Mouse (Mus musculus) ES-Bruce4 (cell line): ENCODE results near the gene Tmem268.

Experiments
- CTCF ChIP-seq: IDR thresholded peaks from one replicate; pipeline ENCODE4 v1.8.1; 2011; ENCODE audit warnings: low read depth, low read length
- EP300 ChIP-seq: IDR thresholded peaks from 2 replicates; pipeline ENCODE4 v1.6.1; 2011; ENCODE audit warnings: low read depth, low read length; ENCODE audit not compliant: insufficient read depth
- POLR2A ChIP-seq: IDR thresholded peaks from one replicate; pipeline ENCODE4 v1.8.1; 2011; ENCODE audit warnings: low read length; ENCODE audit not compliant: insufficient read depth

GRCm38 (mm10) chr4:63555111-63555510, 3.5 kb upstream of the Tmem268 start:
- TF ChIP-seq CTCF = no peak
- no peak for TF ChIP-seq EP300
- no peak for TF ChIP-seq POLR2A
